Mouse (Mus musculus): Measurements from ENCODE around the gene Nans. TPM values are rescaled to one million over a fixed set of nuclear protein-coding genes. Genes with fewer than 3 reads are reported as not detected.

Gene Nans
- polyA plus RNA-seq, 1 experiment from 2014 or later, result 105 TPM

DNA sequence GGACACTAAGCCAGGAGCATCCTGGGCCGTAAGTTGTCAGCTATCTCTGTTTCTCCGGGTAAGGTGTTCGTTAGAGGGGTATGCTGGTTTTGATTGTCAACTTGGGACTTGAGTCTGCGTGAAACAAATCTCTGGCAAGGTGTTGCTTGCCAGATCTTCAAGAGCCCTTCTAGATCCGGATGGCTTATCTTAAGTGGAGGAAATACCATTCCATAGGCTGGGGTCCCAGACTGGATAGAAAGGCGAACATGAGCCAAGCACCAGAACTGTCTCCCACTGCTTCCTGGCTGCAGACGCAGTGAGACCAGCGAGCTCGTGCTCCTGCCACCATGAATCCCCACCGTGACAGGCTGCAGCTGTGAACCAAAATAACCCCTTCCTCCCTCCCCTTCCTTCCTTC, 32.4 kb downstream of the Nans start:
- H3K9ac ChIP-seq, result no peak overlapping the region
- H3K27me3 ChIP-seq, result no peaks in the 10 kb centered on the region
- no peak overlapping the region for H3K4me3 ChIP-seq
- WGBS, result 78% methylated on average over 10 of the region's 10 CpGs
- H3K9me3 ChIP-seq, result no peaks in the 10 kb centered on the region
- no peak overlapping the region for H3K4me2 ChIP-seq (replicated peaks)
- no peaks in the 10 kb centered on the region for H3K36me3 ChIP-seq
- H3K4me1 ChIP-seq, result peaks cover 4% of the 10 kb centered on the region
- no peak for ATAC-seq (ENCODE audit: low FRiP score, low read depth)
- H3K27ac ChIP-seq, result no peak overlapping the region

- Histone ChIP-seq H3K36me3 (no peaks in the 10 kb centered on the region), H3K27ac (no peak overlapping the region), H3K9me3 (no peaks in the 10 kb centered on the region), H3K4me2 (replicated peaks) (no peak overlapping the region), H3K4me1 (peaks cover 9% of the 10 kb centered on the region), H3K9ac (no peak overlapping the region), H3K27me3 (no peaks in the 10 kb centered on the region), H3K4me3 (no peak overlapping the region)
- ATAC-seq (ENCODE audit: low FRiP score, low read depth), result no peak
- 78% methylated on average over 4 of the region's 4 CpGs for WGBS
Observed at GRCm38 (mm10) chr4:46523324-46523723, 34.3 kb downstream of the Nans start.

DNA sequence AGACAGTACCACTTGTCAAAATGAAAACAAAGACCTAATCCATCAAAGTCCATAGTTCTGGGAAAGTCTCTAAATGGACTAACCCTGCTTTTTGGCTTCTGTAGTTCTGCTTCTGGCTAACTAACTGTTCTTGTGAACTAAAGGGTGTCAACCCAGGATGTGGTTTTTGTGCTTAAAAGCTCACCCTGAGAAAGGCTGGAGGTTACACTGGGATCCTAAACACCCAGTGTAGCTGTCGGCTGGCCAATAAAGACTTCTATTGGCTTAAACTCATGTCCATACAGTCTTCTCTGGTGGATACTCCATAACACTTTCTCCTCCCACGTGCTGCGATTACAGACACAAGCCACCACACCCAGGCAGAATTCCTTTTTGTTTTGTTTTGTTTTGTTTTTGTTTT, 37.2 kb downstream of the Nans start:
- no peak for ATAC-seq (ENCODE audit: low FRiP score, low read depth)
- H3K27ac ChIP-seq, result no peak overlapping the region
- WGBS, result 87% methylated on average over 3 of the region's 3 CpGs

GRCm38 (mm10) chr4:46526798-46527557, 37.9 kb downstream of the Nans start:
- Histone ChIP-seq H3K9ac (no peak overlapping the region), H3K9me3 (no peaks in the 10 kb centered on the region), H3K4me1 (peaks cover 4% of the 10 kb centered on the region; the same call in 1 of the 2 replicates), H3K27me3 (peaks cover 6% of the 10 kb centered on the region; the same call in 1 of the 2 replicates), H3K36me3 (no peaks in the 10 kb centered on the region), H3K4me3 (peak overlapping the region; percentile 22), H3K4me2 (replicated peaks) (peak overlapping the region; percentile 60), H3K27ac (no peak overlapping the region)
- ATAC-seq (ENCODE audit: low FRiP score, low read depth), result no peak
- 34% methylated on average over 17 of the region's 17 CpGs for WGBS

More for the DNA sequence above, 37.2 kb downstream of the Nans start:
- no peaks in the 10 kb centered on the region for H3K36me3 ChIP-seq
- no peaks in the 10 kb centered on the region for H3K9me3 ChIP-seq
- H3K4me3 ChIP-seq, result no peak overlapping the region
- H3K9ac ChIP-seq, result no peak overlapping the region
- H3K4me2 ChIP-seq (replicated peaks), result no peak overlapping the region
- H3K27me3 ChIP-seq, result no peaks in the 10 kb centered on the region
- H3K4me1 ChIP-seq, result peaks cover 4% of the 10 kb centered on the region; the same call in 1 of the 2 replicates

- Histone ChIP-seq H3K9me3 (no peaks in the 10 kb centered on the region), H3K27ac (no peak overlapping the region), H3K4me2 (replicated peaks) (peak overlapping the region; percentile 60), H3K27me3 (peaks cover 10% of the 10 kb centered on the region), H3K9ac (no peak overlapping the region), H3K4me3 (peak overlapping the region; percentile 22), H3K4me1 (peaks cover 4% of the 10 kb centered on the region; the same call in 1 of the 2 replicates), H3K36me3 (no peaks in the 10 kb centered on the region)
- no peak for ATAC-seq (ENCODE audit: low FRiP score, low read depth)
- WGBS, result 7% methylated on average over 4 of the region's 7 CpGs
Observed at GRCm38 (mm10) chr4:46527558-46527926, 38.5 kb downstream of the Nans start.

DNA sequence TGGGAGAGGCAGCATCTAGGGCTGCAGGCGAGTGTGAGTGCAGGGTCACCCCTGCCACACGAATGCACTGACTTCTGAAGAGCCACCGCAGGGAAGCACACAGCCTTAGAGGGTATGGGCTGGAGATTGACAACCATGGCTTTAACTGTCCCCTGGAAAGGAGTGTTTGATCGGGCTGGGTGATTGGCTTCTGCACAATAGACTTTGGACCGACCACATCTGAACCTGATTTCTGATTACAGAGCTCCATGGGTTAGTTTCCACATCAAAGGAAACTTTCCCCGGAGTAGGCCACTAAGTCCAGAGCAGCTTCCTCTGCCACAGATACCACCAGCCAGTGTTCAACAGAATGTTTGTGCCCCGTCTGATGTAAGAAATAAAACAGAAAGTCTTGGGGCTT, 40.7 kb downstream of the Nans start:
- 42% methylated on average over 7 of the region's 7 CpGs for WGBS
- no peak overlapping the region for H3K4me2 ChIP-seq (replicated peaks)

GRCm38 (mm10) chr4:46532511-46532910, 43.5 kb downstream of the Nans start:
- H3K36me3 ChIP-seq, result no peaks in the 10 kb centered on the region
- H3K9me3 ChIP-seq, result no peaks in the 10 kb centered on the region
- no peak overlapping the region for H3K4me2 ChIP-seq (replicated peaks)
- WGBS, result 78% methylated on average over 2 of the region's 2 CpGs
- peaks cover 58% of the 10 kb centered on the region for H3K27me3 ChIP-seq
- no peak overlapping the region for H3K4me3 ChIP-seq
- H3K27ac ChIP-seq, result no peak overlapping the region
- ATAC-seq (ENCODE audit: low FRiP score, low read depth), result no peak
- no peak overlapping the region for H3K9ac ChIP-seq
- peaks cover 18% of the 10 kb centered on the region for H3K4me1 ChIP-seq

More for the DNA sequence above, 40.7 kb downstream of the Nans start:
- no peak overlapping the region for H3K27ac ChIP-seq
- H3K27me3 ChIP-seq, result peaks cover 31% of the 10 kb centered on the region
- peaks cover 13% of the 10 kb centered on the region for H3K4me1 ChIP-seq
- no peak for ATAC-seq (ENCODE audit: low FRiP score, low read depth)
- H3K36me3 ChIP-seq, result no peaks in the 10 kb centered on the region
- no peaks in the 10 kb centered on the region for H3K9me3 ChIP-seq
- no peak overlapping the region for H3K4me3 ChIP-seq
- H3K9ac ChIP-seq, result no peak overlapping the region

DNA sequence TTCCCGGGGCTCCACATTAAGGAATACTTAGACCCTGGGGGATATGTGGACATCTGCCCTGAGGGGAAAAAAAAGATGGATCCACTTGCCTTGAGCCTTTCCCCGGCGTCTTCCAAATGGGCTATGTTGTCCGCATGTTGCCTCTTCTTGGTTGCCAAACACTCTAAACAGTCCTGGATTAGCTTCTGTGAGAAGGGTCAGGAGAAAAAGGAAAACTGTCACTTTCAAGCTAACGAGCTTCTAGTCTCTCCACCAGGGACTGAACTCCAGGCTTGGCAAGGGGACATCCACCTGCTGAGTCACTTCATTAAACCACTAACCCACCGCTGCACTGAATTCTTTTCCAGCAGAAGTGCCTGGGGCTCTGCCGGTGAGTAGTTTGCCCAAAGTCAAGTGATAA, 43.9 kb downstream of the Nans start:
- ATAC-seq (ENCODE audit: low FRiP score, low read depth), result no peak
- H3K27me3 ChIP-seq, result peaks cover 62% of the 10 kb centered on the region
- H3K4me3 ChIP-seq, result no peak overlapping the region
- H3K9ac ChIP-seq, result no peak overlapping the region
- no peaks in the 10 kb centered on the region for H3K36me3 ChIP-seq
- no peak overlapping the region for H3K4me2 ChIP-seq (replicated peaks)
- peaks cover 17% of the 10 kb centered on the region for H3K4me1 ChIP-seq
- 69% methylated on average over 7 of the region's 7 CpGs for WGBS
- no peaks in the 10 kb centered on the region for H3K9me3 ChIP-seq
- H3K27ac ChIP-seq, result no peak overlapping the region

DNA sequence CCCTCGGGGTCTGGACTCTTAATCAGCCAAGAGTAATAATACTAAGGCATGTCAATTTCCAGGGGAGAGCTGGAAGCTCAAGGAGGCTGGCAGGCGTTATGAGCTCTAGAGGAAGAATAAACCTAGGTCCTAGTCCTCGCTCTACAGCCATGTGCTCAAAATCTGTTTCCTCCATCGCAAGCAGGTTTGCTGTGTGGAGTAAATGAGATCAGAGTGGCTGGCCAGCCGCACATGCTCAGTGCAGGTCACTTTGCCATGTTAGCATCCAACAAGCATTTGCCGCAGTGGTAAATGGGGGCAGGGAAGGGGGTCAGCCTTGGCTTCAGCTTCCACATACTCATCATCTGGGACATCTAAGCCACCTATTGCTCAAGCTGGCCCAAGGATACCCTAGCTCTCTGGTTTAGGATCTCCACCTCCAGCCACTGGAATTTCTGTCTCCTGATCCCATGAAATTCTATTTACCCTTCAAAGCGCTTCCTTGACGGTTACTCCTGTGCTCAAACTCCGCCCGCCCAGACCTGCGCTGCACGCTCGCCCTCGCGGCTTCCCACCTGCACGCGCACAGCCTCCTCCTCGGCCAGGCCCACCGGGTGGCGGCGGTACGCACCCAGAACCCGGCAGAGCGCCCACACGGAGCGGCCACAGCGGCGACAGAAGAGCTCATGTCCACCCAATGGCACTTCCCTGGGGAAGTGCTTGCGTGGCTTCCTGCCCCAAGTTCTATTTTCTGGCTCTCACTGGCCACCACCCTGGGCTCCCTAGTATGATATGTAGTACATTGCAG, 45.1 kb downstream of the Nans start:
- H3K36me3 ChIP-seq, result no peaks in the 10 kb centered on the region
- no peak overlapping the region for H3K27ac ChIP-seq
- H3K4me2 ChIP-seq (replicated peaks), result peak overlapping the region; percentile 59
- no peaks in the 10 kb centered on the region for H3K9me3 ChIP-seq
- peak overlapping the region; percentile 33 for H3K4me3 ChIP-seq
- peaks cover 17% of the 10 kb centered on the region for H3K4me1 ChIP-seq
- peaks cover 71% of the 10 kb centered on the region for H3K27me3 ChIP-seq
- no peak overlapping the region for H3K9ac ChIP-seq
- 9% methylated on average over 29 of the region's 29 CpGs for WGBS
- ATAC-seq (ENCODE audit: low FRiP score, low read depth), result no peak

- WGBS, result 8% methylated on average over 16 of the region's 16 CpGs
- H3K27ac ChIP-seq, result no peak overlapping the region
- H3K4me1 ChIP-seq, result peaks cover 17% of the 10 kb centered on the region
- no peak for ATAC-seq (ENCODE audit: low FRiP score, low read depth)
- H3K4me2 ChIP-seq (replicated peaks), result peak overlapping the region; percentile 83
- H3K36me3 ChIP-seq, result no peaks in the 10 kb centered on the region
- H3K27me3 ChIP-seq, result peaks cover 72% of the 10 kb centered on the region
- peak overlapping the region; percentile 58 for H3K4me3 ChIP-seq
- H3K9me3 ChIP-seq, result no peaks in the 10 kb centered on the region
- H3K9ac ChIP-seq, result peak overlapping the region; percentile 65
Observed at GRCm38 (mm10) chr4:46535094-46535830, 46.2 kb downstream of the Nans start.

- ATAC-seq (ENCODE audit: low FRiP score, low read depth), result peak; percentile 74
- H3K4me2 ChIP-seq (replicated peaks), result peak within 1 kb of the TSS; percentile 83
- H3K9ac ChIP-seq, result peak within 1 kb of the TSS; percentile 65
- no peaks in the 10 kb centered on the region for H3K9me3 ChIP-seq
- peaks cover 17% of the 10 kb centered on the region for H3K4me1 ChIP-seq
- H3K27ac ChIP-seq, result no peak within 1 kb of the TSS
- WGBS, result 2% methylated on average over 45 of the region's 46 CpGs
- peak within 1 kb of the TSS; percentile 58 for H3K4me3 ChIP-seq
- H3K36me3 ChIP-seq, result no peaks in the 10 kb centered on the region
- peaks cover 72% of the 10 kb centered on the region for H3K27me3 ChIP-seq
Observed at GRCm38 (mm10) chr4:46535840-46536361, 46.9 kb downstream of the Nans start, which contains the start of gene Trim14. Gene Trim14 (minus strand): TSS chr4:46536141.

All from limb, embryonic 13.5 days (tissue).